In the genomic region with DNA sequence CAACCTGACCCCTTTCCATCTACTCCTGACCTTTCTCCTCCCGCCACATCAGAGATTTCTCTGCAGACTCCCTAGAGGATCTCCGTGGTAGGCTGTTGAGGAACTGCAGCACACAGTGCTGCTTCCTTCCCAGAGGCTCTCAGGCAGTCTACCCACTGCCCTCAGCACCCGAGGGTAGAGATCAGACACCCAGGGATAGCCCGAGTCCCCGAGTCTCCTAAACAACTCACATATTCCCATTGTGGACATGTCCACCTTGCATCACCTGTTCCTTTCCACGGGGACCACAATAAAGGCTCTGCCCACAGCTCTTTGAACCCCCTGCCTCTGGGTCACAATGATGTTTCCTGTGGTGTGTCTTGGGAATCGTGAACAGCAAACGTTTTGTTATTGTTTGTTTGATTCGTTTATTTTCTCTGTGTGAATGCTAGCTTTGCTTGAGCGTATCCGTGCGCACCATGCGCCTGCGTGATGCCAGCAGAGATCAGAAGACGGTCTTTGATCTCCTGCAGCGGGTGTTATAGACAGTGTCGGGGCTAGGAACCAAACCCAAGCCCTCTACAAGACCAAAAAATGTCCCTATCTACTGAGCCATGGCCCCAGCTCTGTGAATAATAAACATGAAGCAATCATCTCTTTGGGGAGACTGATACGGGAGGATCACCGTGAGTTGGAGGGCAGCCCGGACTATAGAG, we compare ENCODE assay signal across 17 mouse cellular contexts. TPM values are rescaled to one million over a fixed set of nuclear protein-coding genes. Genes with fewer than 3 reads are reported as not detected.
A peak's percentile ranks its signal among the peaks of the same experiment; 100 is the strongest.
DNase-seq lines count a peak whose midpoint lies in the region; ATAC-seq lines count a peak whose summit lies in the region.
"Had no signal": no experiment of that assay in that cellular context is flagged by ENCODE, and none has a peak within 500 bp of the region (broad histone marks: within the 10 kb centered on the region; RNA-seq: fewer than 3 reads in every experiment).

No protein-coding gene starts in this region.

- DNase-seq in forebrain, embryonic 14.5 days (ENCODE audit: low spot score): no peak
- no peak for DNase-seq in hindbrain, embryonic 14.5 days (ENCODE audit: low spot score)
- no peak for DNase-seq in hindbrain, embryonic 10.5 days (ENCODE audit: low spot score)
- peak; percentile 6 for DNase-seq in right cerebral cortex, postnatal 4 days
- DNase-seq in right cerebral cortex, postnatal 36 days (ENCODE audit: low spot score in 2 of 2): no peak
- no peak for DNase-seq in left cerebral cortex, postnatal 10 days (ENCODE audit: extremely low spot score in 1 of 2, low spot score in 2 of 2)

- ATAC-seq in forebrain, embryonic 16.5 days: peak; percentile 39; the same call in 1 of the 2 replicates
- ATAC-seq in forebrain, embryonic 14.5 days: no peak
- peak; percentile 31; the same call in 1 of the 2 replicates for ATAC-seq in hindbrain, embryonic 14.5 days (ENCODE audit: low FRiP score)
- peak; percentile 31; the same call in 1 of the 2 replicates for ATAC-seq in neural tube, embryonic 14.5 days (ENCODE audit: low read depth)
- ATAC-seq: intestine, embryonic 16.5 days; liver, embryonic 12.5 days had no signal

- no peak overlapping the region for H3K9ac ChIP-seq in forebrain, embryonic 16.5 days (replicated peaks; ENCODE audit: low read depth, low read length)
- no peak overlapping the region for H3K9ac ChIP-seq in forebrain, embryonic 14.5 days (ENCODE audit: low read length)
- H3K9ac ChIP-seq in hindbrain, embryonic 14.5 days: no peak overlapping the region
- H3K9ac ChIP-seq in neural tube, embryonic 14.5 days (replicated peaks; ENCODE audit: low read depth, low read length): no peak overlapping the region
- H3K9ac ChIP-seq: limb, embryonic 12.5 days; liver, embryonic 12.5 days had no signal

- intact Hi-C loops in left cerebral cortex, postnatal 10 days (cut with DNase I): loop anchor here (2.0 to 10.0 kb wide), 2 partner anchors 172 to 916 kb away; no protein-coding TSS in a partner anchor

- H3K4me2 ChIP-seq in forebrain, embryonic 16.5 days (ENCODE audit: low read length): no peak overlapping the region
- H3K4me2 ChIP-seq in forebrain, embryonic 14.5 days (ENCODE audit: low read length): no peak overlapping the region
- no peak overlapping the region for H3K4me2 ChIP-seq in hindbrain, embryonic 14.5 days (replicated peaks)
- no peak overlapping the region for H3K4me2 ChIP-seq in neural tube, embryonic 14.5 days (ENCODE audit: low read depth, low read length)
- H3K4me2 ChIP-seq: heart, embryonic 11.5 days; limb, embryonic 12.5 days; liver, embryonic 12.5 days had no signal

- no peaks in the 10 kb centered on the region for H3K4me1 ChIP-seq in forebrain, embryonic 16.5 days (replicated peaks; ENCODE audit: control insufficient read depth, insufficient read depth, low read length)
- no peaks in the 10 kb centered on the region for H3K4me1 ChIP-seq in forebrain, embryonic 14.5 days (ENCODE audit: control insufficient read depth, insufficient read depth, low read length)
- no peaks in the 10 kb centered on the region for H3K4me1 ChIP-seq in hindbrain, embryonic 14.5 days (replicated peaks; ENCODE audit: control insufficient read depth, insufficient read depth, low read length)
- H3K4me1 ChIP-seq in hindbrain, embryonic 10.5 days (replicated peaks): no peaks in the 10 kb centered on the region
- H3K4me1 ChIP-seq in neural tube, embryonic 14.5 days (ENCODE audit: control insufficient read depth, insufficient read depth, low read length): no peaks in the 10 kb centered on the region
- H3K4me1 ChIP-seq: liver, embryonic 12.5 days had no signal

- 77% methylated on average over 20 of the region's 20 CpGs for WGBS in forebrain, embryonic 16.5 days
- WGBS in forebrain, embryonic 14.5 days: 74% methylated on average over 20 of the region's 20 CpGs
- WGBS in hindbrain, embryonic 14.5 days: 77% methylated on average over 20 of the region's 20 CpGs
- 75% methylated on average over 20 of the region's 20 CpGs for WGBS in hindbrain, embryonic 10.5 days
- WGBS in neural tube, embryonic 14.5 days: 73% methylated on average over 20 of the region's 20 CpGs

- H3K36me3 ChIP-seq in forebrain, embryonic 16.5 days (ENCODE audit: control insufficient read depth, insufficient read depth): no peaks in the 10 kb centered on the region
- no peaks in the 10 kb centered on the region for H3K36me3 ChIP-seq in forebrain, embryonic 14.5 days (ENCODE audit: control insufficient read depth, insufficient read depth, low read length)
- no peaks in the 10 kb centered on the region for H3K36me3 ChIP-seq in hindbrain, embryonic 14.5 days (replicated peaks; ENCODE audit: control insufficient read depth, insufficient read depth)
- no peaks in the 10 kb centered on the region for H3K36me3 ChIP-seq in hindbrain, embryonic 10.5 days
- H3K36me3 ChIP-seq in neural tube, embryonic 14.5 days (ENCODE audit: control insufficient read depth, insufficient read depth, low read length): no peaks in the 10 kb centered on the region
- H3K36me3 ChIP-seq: limb, embryonic 12.5 days; liver, embryonic 12.5 days had no signal

- H3K9me3 ChIP-seq in forebrain, embryonic 16.5 days (ENCODE audit: control insufficient read depth, low read length): no peaks in the 10 kb centered on the region
- no peaks in the 10 kb centered on the region for H3K9me3 ChIP-seq in forebrain, embryonic 14.5 days (replicated peaks; ENCODE audit: control insufficient read depth, low read length)
- H3K9me3 ChIP-seq in hindbrain, embryonic 14.5 days (ENCODE audit: control insufficient read depth, low read length): no peaks in the 10 kb centered on the region
- no peaks in the 10 kb centered on the region for H3K9me3 ChIP-seq in hindbrain, embryonic 10.5 days
- no peaks in the 10 kb centered on the region for H3K9me3 ChIP-seq in neural tube, embryonic 14.5 days (ENCODE audit: control insufficient read depth, low read length)
- H3K9me3 ChIP-seq: limb, embryonic 12.5 days; liver, embryonic 12.5 days had no signal

- 0 out of 2 replicates have a peak, but pooled peaks cover 2% of the 10 kb centered on the region for H3K27me3 ChIP-seq in forebrain, embryonic 16.5 days (replicated peaks; ENCODE audit: control insufficient read depth, insufficient read depth, low read length)
- H3K27me3 ChIP-seq in forebrain, embryonic 14.5 days (replicated peaks; ENCODE audit: control insufficient read depth, insufficient read depth, low read length): no peaks in the 10 kb centered on the region
- H3K27me3 ChIP-seq in hindbrain, embryonic 14.5 days (ENCODE audit: control insufficient read depth, insufficient read depth, low read length): no peaks in the 10 kb centered on the region
- no peaks in the 10 kb centered on the region for H3K27me3 ChIP-seq in hindbrain, embryonic 10.5 days (ENCODE audit: insufficient read depth, poor library complexity, severe bottlenecking)
- H3K27me3 ChIP-seq in neural tube, embryonic 14.5 days (ENCODE audit: control insufficient read depth, insufficient read depth, low read length): no peaks in the 10 kb centered on the region
- H3K27me3 ChIP-seq: Patski had no signal

- no peak overlapping the region for H3K4me3 ChIP-seq in forebrain, embryonic 16.5 days (replicated peaks; ENCODE audit: low read length)
- H3K4me3 ChIP-seq in forebrain, embryonic 14.5 days (ENCODE audit: low read depth, low read length): no peak overlapping the region
- H3K4me3 ChIP-seq in hindbrain, embryonic 14.5 days (replicated peaks; ENCODE audit: low read length): no peak overlapping the region
- H3K4me3 ChIP-seq in hindbrain, embryonic 10.5 days: no peak overlapping the region
- no peak overlapping the region for H3K4me3 ChIP-seq in neural tube, embryonic 14.5 days (ENCODE audit: low read depth, low read length)
- H3K4me3 ChIP-seq: gastrocnemius, adult 2 months; limb, embryonic 12.5 days; liver, embryonic 12.5 days had no signal

- no peak overlapping the region for H3K27ac ChIP-seq in forebrain, embryonic 16.5 days (ENCODE audit: low read length)
- no peak overlapping the region for H3K27ac ChIP-seq in forebrain, embryonic 14.5 days (ENCODE audit: low read depth, low read length)
- no peak overlapping the region for H3K27ac ChIP-seq in hindbrain, embryonic 14.5 days
- H3K27ac ChIP-seq in hindbrain, embryonic 10.5 days: no peak overlapping the region
- H3K27ac ChIP-seq in neural tube, embryonic 14.5 days (ENCODE audit: low read depth, low read length): no peak overlapping the region
- H3K27ac ChIP-seq: gastrocnemius, adult 2 months; limb, embryonic 12.5 days; liver, embryonic 12.5 days had no signal

RNA-seq across cellular contexts. Expression of a gene that starts 11.8 kb away (rescaled TPM):
- polyA plus RNA-seq in forebrain, embryonic 16.5 days (2015; fragmentation: Nextera tagmentation; extraction: Ambion mirVana): 1.1 and 1.4 TPM in 2 replicates
- 0.59 and 0.76 TPM in 2 replicates for polyA plus RNA-seq in forebrain, embryonic 14.5 days (2014; fragmentation: Nextera tagmentation; extraction: Ambion mirVana)
- 0.25 TPM in 1 of 2 replicates, not detected in the other for polyA plus RNA-seq in hindbrain, embryonic 14.5 days (2014; fragmentation: Nextera tagmentation; extraction: Ambion mirVana)
- 1.7 and 2.7 TPM in 2 replicates for polyA plus RNA-seq in hindbrain, embryonic 10.5 days (2016; fragmentation: Nextera tagmentation; extraction: Ambion mirVana)
- polyA plus RNA-seq in neural tube, embryonic 14.5 days (2014; fragmentation: Nextera tagmentation; extraction: Ambion mirVana): 0.10 and 0.43 TPM in 2 replicates
- 10 to 100 TPM in 1 of 2 experiments, 1 to 10 TPM in 1; 5.9 to 11.7 TPM for total RNA-seq in left cerebral cortex, postnatal 10 days (2021)
- total RNA-seq: gastrocnemius, adult 2 months; hematopoietic stem cell, adult 5-6 weeks had no signal
- polyA plus RNA-seq: gonadal fat pad, adult 2 months; Patski; thymus, postnatal 0 days had no signal

RNA-seq across cellular contexts. Expression of a gene that starts 40.6 kb away (rescaled TPM):
- 7.4 and 8.2 TPM in 2 replicates for polyA plus RNA-seq in forebrain, embryonic 16.5 days (2015; fragmentation: Nextera tagmentation; extraction: Ambion mirVana)
- polyA plus RNA-seq in forebrain, embryonic 14.5 days (2014; fragmentation: Nextera tagmentation; extraction: Ambion mirVana): 7.8 and 9.2 TPM in 2 replicates
- 7.3 and 8.3 TPM in 2 replicates for polyA plus RNA-seq in hindbrain, embryonic 14.5 days (2014; fragmentation: Nextera tagmentation; extraction: Ambion mirVana)
- 21.4 and 29.5 TPM in 2 replicates for polyA plus RNA-seq in hindbrain, embryonic 10.5 days (2016; fragmentation: Nextera tagmentation; extraction: Ambion mirVana)
- 6.7 and 7.6 TPM in 2 replicates for polyA plus RNA-seq in neural tube, embryonic 14.5 days (2014; fragmentation: Nextera tagmentation; extraction: Ambion mirVana)
- 1 to 10 TPM; 5.8 to 8.0 TPM for total RNA-seq in left cerebral cortex, postnatal 10 days (2021)
